Mouse (Mus musculus) limb, embryonic 11.5 days (tissue): ENCODE measurements around the gene Rspry1. TPM values are rescaled to one million over a fixed set of nuclear protein-coding genes. Genes with fewer than 3 reads are reported as not detected.

Source experiments
- ATAC-seq: fragments of 200-750 bp; cut with Nextera tagmentation; 2 replicates; pipeline ENCODE4 v1.8.0; 2017; ENCODE audit warnings: low read depth; ENCODE audit not compliant: insufficient number of reproducible peaks, low FRiP score, low TSS enrichment
- DNase-seq: peaks from one replicate; pipeline ENCODE4 v3.0.0-alpha.2; 2015; ENCODE audit warnings: low spot score
- H3K27ac ChIP-seq: fragments of 300-500 bp; sonication (generic); replicated peaks from 2 replicates; pipeline ENCODE4 v1.5.1; 2014; ENCODE audit warnings: low read depth, mild to moderate bottlenecking, low read length
- H3K27me3 ChIP-seq: fragments of 300-500 bp; sonication (generic); 2 replicates; pipeline ENCODE4 v1.6.1; 2014; ENCODE audit warnings: mild to moderate bottlenecking, low read length, mixed read lengths; ENCODE audit not compliant: control insufficient read depth, insufficient read depth
- H3K36me3 ChIP-seq: fragments of 300-500 bp; sonication (generic); 2 replicates; pipeline ENCODE4 v1.6.1; 2014; ENCODE audit warnings: mild to moderate bottlenecking, low read length, moderate library complexity, mixed read lengths; ENCODE audit not compliant: control insufficient read depth, insufficient read depth
- H3K4me1 ChIP-seq: fragments of 300-500 bp; sonication (generic); 2 replicates; pipeline ENCODE4 v1.6.1; 2014; ENCODE audit warnings: low read length, mixed read lengths; ENCODE audit not compliant: control insufficient read depth, insufficient read depth
- H3K4me2 ChIP-seq: fragments of 300-500 bp; sonication (generic); 2 replicates; pipeline ENCODE4 v1.6.1; 2014; ENCODE audit warnings: low read depth, mild to moderate bottlenecking, moderate library complexity; ENCODE audit not compliant: severe bottlenecking
- H3K4me3 ChIP-seq: fragments of 300-500 bp; sonication (generic); 2 replicates; pipeline ENCODE4 v1.5.1; 2014; ENCODE audit warnings: low read depth, low read length
- H3K9ac ChIP-seq: fragments of 300-500 bp; sonication (generic); 2 replicates; pipeline ENCODE4 v1.6.1; 2014; ENCODE audit warnings: mild to moderate bottlenecking, low read length
- H3K9me3 ChIP-seq: fragments of 300-500 bp; sonication (generic); 2 replicates; pipeline ENCODE4 v1.6.1; 2016; ENCODE audit warnings: low read length; ENCODE audit not compliant: control insufficient read depth
- WGBS: fragments of 180-500 bp; shearing (Covaris S2); extraction: QIAGEN DNeasy Blood & Tissue Kit; methylation state at CpG from one replicate; pipeline ENCODE4 v1.1.7; 2014; 5-methylcytosine and 5-hydroxymethylcytosine counted together
- polyA plus RNA-seq: library from polyadenylated mRNA; unstranded; fragments of >200 nt; fragmentation: Nextera tagmentation; extraction: Ambion mirVana; gene quantifications from 2 replicates; pipeline ENCODE4 v1.2.1, GENCODE M21; 2014

Gene Rspry1
- polyA plus RNA-seq, result 43.1 and 47.1 TPM in 2 replicates

- no peaks in the 10 kb centered on the region for H3K27me3 ChIP-seq
- no peaks in the 10 kb centered on the region for H3K9me3 ChIP-seq
- H3K9ac ChIP-seq, result peak within 1 kb of the TSS; percentile 90
- H3K4me2 ChIP-seq, result peak within 1 kb of the TSS; percentile 93
- ATAC-seq (peak; percentile 100), DNase-seq (peak; percentile 99)
- WGBS, result under 1% methylated on average over 55 of the region's 55 CpGs
- no peaks in the 10 kb centered on the region for H3K36me3 ChIP-seq
- H3K4me1 ChIP-seq, result peaks cover 5% of the 10 kb centered on the region
- H3K4me3 ChIP-seq, result peak within 1 kb of the TSS; percentile 92
- peak within 1 kb of the TSS; percentile 66 for H3K27ac ChIP-seq
Measured at GRCm38 (mm10) chr8:94601607-94602385, at the start of gene Rspry1, which contains the start of gene Fam192a. Gene Rspry1, plus strand, starts transcription at chr8:94601937. Gene Fam192a, minus strand, starts transcription at chr8:94601997.

GRCm38 (mm10) chr8:94552696-94553095 lies 49.0 kb upstream of the Rspry1 start:
- no peak overlapping the region for H3K4me2 ChIP-seq
- H3K27me3 ChIP-seq, result no peaks in the 10 kb centered on the region
- no peak overlapping the region for H3K27ac ChIP-seq
- H3K9ac ChIP-seq, result no peak overlapping the region
- ATAC-seq (no peak), DNase-seq (no peak)
- WGBS, result 84% methylated on average over 2 of the region's 2 CpGs
- H3K4me3 ChIP-seq, result no peak overlapping the region
- no peaks in the 10 kb centered on the region for H3K9me3 ChIP-seq
- H3K36me3 ChIP-seq, result no peaks in the 10 kb centered on the region
- H3K4me1 ChIP-seq, result no peaks in the 10 kb centered on the region

- Histone ChIP-seq H3K9me3 (no peaks in the 10 kb centered on the region), H3K36me3 (no peaks in the 10 kb centered on the region), H3K9ac (no peak overlapping the region), H3K4me3 (no peak overlapping the region), H3K4me2 (no peak overlapping the region), H3K27me3 (no peaks in the 10 kb centered on the region), H3K27ac (no peak overlapping the region), H3K4me1 (no peaks in the 10 kb centered on the region)
- 92% methylated on average over 3 of the region's 3 CpGs for WGBS
- ATAC-seq (no peak), DNase-seq (no peak)
Measured at GRCm38 (mm10) chr8:94557281-94557680, 44.5 kb upstream of the Rspry1 start.

GRCm38 (mm10) chr8:94561256-94561655 lies 40.5 kb upstream of the Rspry1 start:
- H3K4me1 ChIP-seq, result peaks cover 3% of the 10 kb centered on the region; the same call in 1 of the 2 replicates
- H3K4me2 ChIP-seq, result no peak overlapping the region
- H3K9ac ChIP-seq, result no peak overlapping the region
- no peaks in the 10 kb centered on the region for H3K36me3 ChIP-seq
- no peak for ATAC-seq
- H3K4me3 ChIP-seq, result no peak overlapping the region
- H3K9me3 ChIP-seq, result no peaks in the 10 kb centered on the region
- H3K27ac ChIP-seq, result no peak overlapping the region
- no peak for DNase-seq
- H3K27me3 ChIP-seq, result no peaks in the 10 kb centered on the region
- 79% methylated on average over 5 of the region's 5 CpGs for WGBS

- no peaks in the 10 kb centered on the region for H3K9me3 ChIP-seq
- DNase-seq (no peak), ATAC-seq (no peak)
- no peaks in the 10 kb centered on the region for H3K36me3 ChIP-seq
- peaks cover 3% of the 10 kb centered on the region; the same call in 1 of the 2 replicates for H3K4me1 ChIP-seq
- no peak overlapping the region for H3K27ac ChIP-seq
- no peaks in the 10 kb centered on the region for H3K27me3 ChIP-seq
- no peak overlapping the region for H3K4me2 ChIP-seq
- no peak overlapping the region for H3K4me3 ChIP-seq
- H3K9ac ChIP-seq, result no peak overlapping the region
Measured at GRCm38 (mm10) chr8:94564421-94564820, 37.3 kb upstream of the Rspry1 start.

- no peak overlapping the region for H3K27ac ChIP-seq
- no peak overlapping the region for H3K4me2 ChIP-seq
Measured at GRCm38 (mm10) chr8:94566033-94566432, 35.7 kb upstream of the Rspry1 start.

GRCm38 (mm10) chr8:94566446-94567158 lies 35.1 kb upstream of the Rspry1 start:
- ATAC-seq (no peak), DNase-seq (no peak)
- peaks cover 3% of the 10 kb centered on the region; the same call in 1 of the 2 replicates for H3K4me1 ChIP-seq
- 60% methylated on average over 15 of the region's 15 CpGs for WGBS
- H3K9me3 ChIP-seq, result no peaks in the 10 kb centered on the region
- H3K9ac ChIP-seq, result no peak overlapping the region
- H3K27me3 ChIP-seq, result no peaks in the 10 kb centered on the region
- no peak overlapping the region for H3K4me2 ChIP-seq
- no peak overlapping the region for H3K27ac ChIP-seq
- H3K36me3 ChIP-seq, result no peaks in the 10 kb centered on the region
- no peak overlapping the region for H3K4me3 ChIP-seq

More at GRCm38 (mm10) chr8:94566033-94566432, 35.7 kb upstream of the Rspry1 start:
- no peak for DNase-seq
- ATAC-seq, result no peak
- Histone ChIP-seq H3K9me3 (no peaks in the 10 kb centered on the region), H3K4me1 (peaks cover 3% of the 10 kb centered on the region; the same call in 1 of the 2 replicates), H3K27me3 (no peaks in the 10 kb centered on the region), H3K9ac (no peak overlapping the region), H3K4me3 (no peak overlapping the region), H3K36me3 (no peaks in the 10 kb centered on the region)
- WGBS, result 67% methylated on average over 6 of the region's 6 CpGs

- DNase-seq (no peak), ATAC-seq (no peak)
- no peak overlapping the region for H3K4me3 ChIP-seq
- H3K4me2 ChIP-seq, result no peak overlapping the region
- 79% methylated on average over 8 of the region's 8 CpGs for WGBS
- no peaks in the 10 kb centered on the region for H3K9me3 ChIP-seq
- no peaks in the 10 kb centered on the region for H3K36me3 ChIP-seq
- no peak overlapping the region for H3K27ac ChIP-seq
- H3K27me3 ChIP-seq, result no peaks in the 10 kb centered on the region
- H3K9ac ChIP-seq, result no peak overlapping the region
- H3K4me1 ChIP-seq, result peaks cover 3% of the 10 kb centered on the region; the same call in 1 of the 2 replicates
Measured at GRCm38 (mm10) chr8:94567159-94567849, 34.4 kb upstream of the Rspry1 start.
